Mouse (Mus musculus): Measurements from ENCODE around the gene Vmn1r88. TPM values are rescaled to one million over a fixed set of nuclear protein-coding genes. Genes with fewer than 3 reads are reported as not detected.

Gene Vmn1r88
- total and polyA plus RNA-seq, 2 experiments from 2014 or later: 0.01 TPM; not detected in 1

DNA sequence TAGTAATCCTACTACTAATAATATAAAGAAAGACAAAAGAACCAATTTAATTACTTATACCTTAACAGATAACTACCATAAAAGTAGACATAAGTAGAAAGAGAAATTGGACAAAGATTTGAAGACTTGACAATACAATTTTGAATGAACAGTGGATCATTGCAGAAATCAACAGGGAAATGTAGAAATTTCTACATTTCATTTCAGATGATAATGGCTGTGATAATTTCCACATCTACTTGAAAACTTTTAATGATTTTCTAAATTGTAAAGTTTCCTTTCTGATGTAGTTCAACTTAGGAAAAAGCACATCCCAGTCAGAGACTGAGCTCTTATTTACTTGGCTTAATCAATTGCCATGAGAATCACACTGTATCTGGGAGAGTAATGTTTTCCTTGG is 53.4 kb downstream of the Vmn1r88 start, which contains the start of gene Vmn1r89:
Vmn1r89 (plus strand) TSS at position 301 of the 400 bp plus-strand sequence.
- no peak for DNase-seq (ENCODE audit: low spot score)
- Histone ChIP-seq H3K36me3 (ENCODE audit: insufficient read depth, low read length) (no peaks in the 10 kb centered on the region), H3K27ac (ENCODE audit: low read depth, low read length) (no peak within 1 kb of the TSS), H3K4me2 (ENCODE audit: low read depth, low read length, poor library complexity, severe bottlenecking) (no peak within 1 kb of the TSS), H3K9me3 (ENCODE audit: low read length) (no peaks in the 10 kb centered on the region), H3K9ac (replicated peaks; ENCODE audit: low read length, poor library complexity, severe bottlenecking) (no peak within 1 kb of the TSS), H3K4me3 (ENCODE audit: low read depth, low read length) (no peak within 1 kb of the TSS), H3K27me3 (ENCODE audit: insufficient read depth, low read length) (no peaks in the 10 kb centered on the region), H3K4me1 (ENCODE audit: insufficient read depth, low read length) (no peaks in the 10 kb centered on the region)
- TF ChIP-seq CTCF (IDR thresholded peaks at IDR 0.05): no peak
- ATAC-seq (ENCODE audit: low FRiP score): no peak

Other genes starting within 250 kb of the Vmn1r88 start
- gene Rps5, start 237.3 kb upstream of the Vmn1r88 start, total RNA-seq (2014; rRNA removed): 1,185 and 1,542 TPM in 2 replicates
- 583 and 614 TPM in 2 replicates for gene Rps5, start 237.3 kb upstream of the Vmn1r88 start, polyA plus RNA-seq (2015; fragmentation: Nextera tagmentation; extraction: Ambion mirVana)
- gene Rnf225, start 232.2 kb upstream of the Vmn1r88 start, total RNA-seq (2014; rRNA removed): 1.9 and 2.7 TPM in 2 replicates
- 1.1 and 1.2 TPM in 2 replicates for gene Rnf225, start 232.2 kb upstream of the Vmn1r88 start, polyA plus RNA-seq (2015; fragmentation: Nextera tagmentation; extraction: Ambion mirVana)
- gene Zfp324, start 193.7 kb upstream of the Vmn1r88 start, total RNA-seq (2014; rRNA removed): 31.7 and 35.4 TPM in 2 replicates
- 7.7 and 9.0 TPM in 2 replicates for gene Zfp324, start 193.7 kb upstream of the Vmn1r88 start, polyA plus RNA-seq (2015; fragmentation: Nextera tagmentation; extraction: Ambion mirVana)
- gene Zfp446, start 181.7 kb upstream of the Vmn1r88 start, total RNA-seq (2014; rRNA removed): 11.9 and 13.0 TPM in 2 replicates
- 8.2 and 8.9 TPM in 2 replicates for gene Zfp446, start 181.7 kb upstream of the Vmn1r88 start, polyA plus RNA-seq (2015; fragmentation: Nextera tagmentation; extraction: Ambion mirVana)
- gene Slc27a5, start 161.4 kb upstream of the Vmn1r88 start, total RNA-seq (2014; rRNA removed): not detected in 2 replicates
- 0.18 and 0.21 TPM in 2 replicates for gene Slc27a5, start 161.4 kb upstream of the Vmn1r88 start, polyA plus RNA-seq (2015; fragmentation: Nextera tagmentation; extraction: Ambion mirVana)
- 467 and 650 TPM in 2 replicates for gene Trim28, start 160.5 kb upstream of the Vmn1r88 start, total RNA-seq (2014; rRNA removed)
- gene Trim28, start 160.5 kb upstream of the Vmn1r88 start, polyA plus RNA-seq (2015; fragmentation: Nextera tagmentation; extraction: Ambion mirVana): 187 and 190 TPM in 2 replicates
- 37.5 and 70.8 TPM in 2 replicates for gene Zbtb45, start 149.5 kb upstream of the Vmn1r88 start, total RNA-seq (2014; rRNA removed)
- gene Zbtb45, start 149.5 kb upstream of the Vmn1r88 start, polyA plus RNA-seq (2015; fragmentation: Nextera tagmentation; extraction: Ambion mirVana): 29.0 and 31.8 TPM in 2 replicates
- 67.6 and 114 TPM in 2 replicates for gene Chmp2a, start 124.8 kb upstream of the Vmn1r88 start, total RNA-seq (2014; rRNA removed)
- 198 and 205 TPM in 2 replicates for gene Chmp2a, start 124.8 kb upstream of the Vmn1r88 start, polyA plus RNA-seq (2015; fragmentation: Nextera tagmentation; extraction: Ambion mirVana)
- gene Ube2m, start 121.3 kb upstream of the Vmn1r88 start, total RNA-seq (2014; rRNA removed): 359 and 383 TPM in 2 replicates
- gene Ube2m, start 121.3 kb upstream of the Vmn1r88 start, polyA plus RNA-seq (2015; fragmentation: Nextera tagmentation; extraction: Ambion mirVana): 146 and 147 TPM in 2 replicates
- 13.2 and 14.4 TPM in 2 replicates for gene Mzf1, start 104.8 kb upstream of the Vmn1r88 start, total RNA-seq (2014; rRNA removed)
- gene Mzf1, start 104.8 kb upstream of the Vmn1r88 start, polyA plus RNA-seq (2015; fragmentation: Nextera tagmentation; extraction: Ambion mirVana): 12.2 TPM in 2 replicates
- 0.33 and 0.85 TPM in 2 replicates for gene Vmn1r85, start 64.4 kb upstream of the Vmn1r88 start, total RNA-seq (2014; rRNA removed)
- gene Vmn1r85, start 64.4 kb upstream of the Vmn1r88 start, polyA plus RNA-seq (2015; fragmentation: Nextera tagmentation; extraction: Ambion mirVana): 0.25 and 0.27 TPM in 2 replicates
- not detected in 2 replicates for gene Vmn1r86, start 39.7 kb upstream of the Vmn1r88 start, total RNA-seq (2014; rRNA removed)
- not detected in 2 replicates for gene Vmn1r86, start 39.7 kb upstream of the Vmn1r88 start, polyA plus RNA-seq (2015; fragmentation: Nextera tagmentation; extraction: Ambion mirVana)
- gene Vmn1r87, start 19.4 kb upstream of the Vmn1r88 start, total RNA-seq (2014; rRNA removed): not detected in 2 replicates
- gene Vmn1r87, start 19.4 kb upstream of the Vmn1r88 start, polyA plus RNA-seq (2015; fragmentation: Nextera tagmentation; extraction: Ambion mirVana): not detected in 2 replicates
- gene Vmn1r89, start 53.5 kb downstream of the Vmn1r88 start, total RNA-seq (2014; rRNA removed): not detected in 2 replicates
- not detected in 2 replicates for gene Vmn1r89, start 53.5 kb downstream of the Vmn1r88 start, polyA plus RNA-seq (2015; fragmentation: Nextera tagmentation; extraction: Ambion mirVana)
- 14.3 and 15.9 TPM in 2 replicates for gene Lig1, start 117.7 kb downstream of the Vmn1r88 start, total RNA-seq (2014; rRNA removed)
- 33.7 and 35.3 TPM in 2 replicates for gene Lig1, start 117.7 kb downstream of the Vmn1r88 start, polyA plus RNA-seq (2015; fragmentation: Nextera tagmentation; extraction: Ambion mirVana)
- 10.9 and 11.5 TPM in 2 replicates for gene Zswim9, start 119.2 kb downstream of the Vmn1r88 start, total RNA-seq (2014; rRNA removed)
- 6.6 and 8.1 TPM in 2 replicates for gene Zswim9, start 119.2 kb downstream of the Vmn1r88 start, polyA plus RNA-seq (2015; fragmentation: Nextera tagmentation; extraction: Ambion mirVana)
- 0.16 and 0.61 TPM in 2 replicates for gene Pla2g4c, start 165.1 kb downstream of the Vmn1r88 start, total RNA-seq (2014; rRNA removed)
- gene Pla2g4c, start 165.1 kb downstream of the Vmn1r88 start, polyA plus RNA-seq (2015; fragmentation: Nextera tagmentation; extraction: Ambion mirVana): 0.27 and 0.32 TPM in 2 replicates
- not detected in 2 replicates for gene Cabp5, start 238.6 kb downstream of the Vmn1r88 start, total RNA-seq (2014; rRNA removed)
- gene Cabp5, start 238.6 kb downstream of the Vmn1r88 start, polyA plus RNA-seq (2015; fragmentation: Nextera tagmentation; extraction: Ambion mirVana): not detected in 2 replicates